Mouse (Mus musculus): Measurements from ENCODE around the gene Asmt. TPM values are rescaled to one million over a fixed set of nuclear protein-coding genes. Genes with fewer than 3 reads are reported as not detected.

Gene Asmt
- not detected for total RNA-seq (2022)

- no peak for DNase-seq (ENCODE audit: low spot score in 2 of 2)
Measured at GRCm38 (mm10) chrX:170672594-170673092, at the start of gene Asmt. Gene Asmt, plus strand, starts transcription at chrX:170672644.

DNA sequence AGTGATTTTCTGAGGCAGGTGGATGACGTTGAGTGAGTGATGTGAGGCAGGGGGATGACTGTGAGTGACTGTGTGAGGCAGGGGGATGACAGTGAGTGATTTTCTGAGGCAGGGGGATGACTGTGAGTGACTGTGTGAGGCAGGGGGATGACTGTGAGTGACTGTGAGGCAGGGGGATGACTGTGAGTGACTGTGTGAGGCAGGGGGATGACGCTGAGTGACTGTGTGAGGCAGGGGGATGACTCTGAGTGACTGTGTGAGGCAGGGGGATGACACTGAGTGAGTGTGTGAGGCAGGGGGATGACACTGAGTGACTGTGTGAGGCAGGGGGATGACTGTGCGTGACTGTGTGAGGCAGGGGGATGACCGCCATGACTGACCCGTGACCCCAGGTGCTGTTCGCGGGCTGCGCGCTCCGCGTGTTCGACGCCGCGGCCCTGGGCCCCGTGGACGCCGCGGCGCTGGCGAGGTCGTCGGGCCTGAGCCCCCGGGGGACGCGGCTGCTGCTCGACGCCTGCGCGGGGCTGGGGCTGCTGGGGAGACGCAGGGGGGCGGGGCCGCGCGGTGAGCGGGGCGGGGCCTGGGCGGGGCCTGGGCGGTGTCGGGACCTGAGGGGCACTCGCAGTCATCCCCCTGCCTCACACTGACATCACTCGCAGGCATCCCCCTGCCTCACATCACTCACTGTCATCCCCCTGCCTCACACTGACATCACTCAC, 948 bp downstream of the Asmt start:
- no peak for DNase-seq (ENCODE audit: low spot score in 2 of 2)

DNA sequence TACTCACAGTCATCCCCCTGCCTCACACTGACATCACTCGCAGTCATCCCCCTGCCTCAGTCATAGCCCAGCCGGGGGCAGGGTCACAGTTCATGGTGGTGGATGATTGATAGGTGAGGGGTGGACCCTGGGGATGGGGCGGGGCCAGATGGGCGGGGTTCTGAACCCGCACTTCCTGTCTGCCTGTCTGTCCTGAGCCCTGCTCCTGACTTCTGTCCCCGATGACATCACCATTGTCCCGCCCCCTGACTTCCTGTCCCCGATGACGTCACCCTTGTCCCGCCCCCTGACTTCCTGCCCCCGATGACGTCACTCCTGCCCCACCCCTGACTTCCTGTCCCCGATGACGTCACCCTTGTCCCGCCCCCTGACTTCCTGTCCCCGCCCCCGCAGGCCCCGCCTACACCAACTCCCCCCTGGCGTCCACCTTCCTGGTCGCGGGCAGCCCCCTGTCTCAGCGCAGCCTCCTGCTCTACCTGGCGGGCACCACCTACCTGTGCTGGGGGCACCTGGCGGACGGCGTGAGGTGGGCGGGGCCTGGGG, 1.9 kb downstream of the Asmt start:
- DNase-seq (ENCODE audit: low spot score in 2 of 2), result peak in 1 of 2 experiments; percentile 67

DNA sequence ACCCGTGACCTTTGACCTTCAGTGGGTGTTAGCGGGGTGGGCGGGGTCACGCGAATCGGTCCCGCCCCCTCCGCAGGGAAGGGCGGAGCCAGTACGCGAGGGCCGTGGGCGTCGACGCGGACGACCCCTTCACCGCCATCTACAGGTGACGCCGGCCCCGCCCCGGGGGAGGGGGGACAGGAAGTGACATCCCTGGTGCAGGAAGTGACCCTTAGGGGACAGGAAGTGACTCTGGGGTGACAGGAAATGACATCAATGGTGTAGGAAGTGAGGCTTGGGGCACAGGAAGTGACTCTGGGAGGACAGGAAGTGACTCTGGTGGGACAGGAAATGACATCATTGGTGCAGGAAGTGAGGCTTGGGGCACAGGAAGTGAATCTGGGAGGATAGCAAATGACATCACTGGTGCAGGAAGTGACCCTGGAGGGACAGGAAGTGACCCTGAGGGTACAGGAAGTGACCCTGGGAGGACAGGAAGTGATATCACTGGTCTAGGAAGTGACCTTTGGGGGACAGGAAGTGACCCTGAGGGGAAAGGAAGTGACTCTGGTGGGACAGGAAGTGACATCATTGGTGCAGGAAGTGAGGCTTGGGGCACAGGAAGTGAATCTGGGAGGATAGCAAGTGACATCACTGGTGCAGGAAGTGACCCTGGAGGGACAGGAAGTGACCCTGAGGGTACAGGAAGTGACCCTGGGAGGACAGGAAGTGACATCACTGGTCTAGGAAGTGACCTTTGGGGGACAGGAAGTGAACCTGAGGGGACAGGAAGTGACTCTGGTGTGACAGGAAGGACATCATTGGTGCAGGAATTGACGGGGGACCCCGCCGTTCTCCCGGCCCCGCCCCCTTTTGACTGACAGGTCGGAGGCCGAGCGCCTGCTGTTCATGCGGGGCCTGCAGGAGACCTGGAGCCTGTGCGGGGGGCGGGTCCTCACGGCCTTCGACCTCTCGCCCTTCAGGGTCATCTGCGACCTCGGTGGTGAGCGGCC, 2.7 kb downstream of the Asmt start:
- DNase-seq (ENCODE audit: low spot score in 2 of 2), result peak in 1 of 2 experiments; percentile 36

DNA sequence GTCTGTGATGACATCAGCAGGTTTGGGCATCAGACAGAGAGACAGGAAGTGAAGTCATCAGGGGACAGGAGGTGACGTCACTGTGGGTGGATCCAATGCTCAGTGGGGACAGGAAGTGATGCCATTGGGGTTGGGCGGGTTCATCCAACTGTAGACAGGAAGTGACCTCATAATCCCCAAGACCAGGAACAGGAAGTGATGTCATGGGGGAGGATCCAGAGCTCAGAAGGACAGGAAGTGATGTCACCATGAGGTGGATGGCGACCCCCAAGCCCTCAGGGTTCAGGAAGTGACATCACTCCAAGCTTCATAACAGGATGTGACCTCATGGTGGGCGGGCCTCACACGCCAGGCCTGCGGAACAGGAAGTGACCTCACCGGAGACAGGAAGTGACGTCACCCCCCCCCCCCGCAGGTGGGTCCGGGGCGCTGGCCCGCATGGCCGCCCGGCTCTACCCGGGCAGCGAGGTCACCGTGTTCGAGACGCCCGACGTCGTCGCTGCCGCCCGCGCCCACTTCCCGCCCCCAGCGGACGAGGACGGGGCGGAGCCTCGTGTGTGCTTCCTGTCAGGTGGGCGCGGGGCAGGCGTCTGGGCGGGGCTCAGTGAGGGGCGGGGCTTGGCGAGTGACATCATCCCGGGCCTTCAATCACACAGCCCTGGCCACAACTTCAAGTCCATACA, 3.6 kb downstream of the Asmt start:
- no peak for DNase-seq (ENCODE audit: low spot score in 2 of 2)

DNA sequence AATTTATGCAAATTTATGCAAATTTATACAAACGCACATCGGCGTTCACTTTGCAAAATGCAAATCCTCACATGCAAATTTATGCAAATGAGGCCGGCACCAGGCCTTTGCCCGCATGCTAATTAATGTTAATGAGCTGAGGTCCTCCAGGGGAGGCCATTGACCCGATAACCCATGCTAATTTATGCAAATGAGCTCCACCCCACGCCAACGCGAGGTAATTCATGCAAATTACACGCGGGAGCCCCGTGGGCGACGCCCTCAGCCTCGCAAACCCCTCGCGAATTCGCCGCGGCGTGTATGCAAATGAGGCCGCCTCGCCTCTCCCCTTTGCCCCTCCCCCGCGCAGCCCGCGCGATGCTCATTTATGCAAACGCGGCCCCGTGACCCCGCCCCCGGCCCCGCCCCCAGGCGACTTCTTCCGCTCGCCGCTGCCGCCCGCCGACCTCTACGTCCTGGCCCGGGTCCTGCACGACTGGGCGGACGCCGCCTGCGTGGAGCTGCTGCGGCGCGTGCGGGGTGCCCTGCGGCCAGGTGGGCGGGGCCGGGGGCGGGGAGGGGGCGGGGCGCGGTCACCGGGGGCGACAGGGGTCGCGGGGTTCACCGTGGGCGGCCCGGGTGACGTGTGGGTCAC, 4.3 kb downstream of the Asmt start:
- DNase-seq (ENCODE audit: low spot score in 2 of 2), result no peak

GRCm38 (mm10) chrX:170677266-170677665, 4.8 kb downstream of the Asmt start:
- no peak for DNase-seq (ENCODE audit: low spot score in 2 of 2)

DNA sequence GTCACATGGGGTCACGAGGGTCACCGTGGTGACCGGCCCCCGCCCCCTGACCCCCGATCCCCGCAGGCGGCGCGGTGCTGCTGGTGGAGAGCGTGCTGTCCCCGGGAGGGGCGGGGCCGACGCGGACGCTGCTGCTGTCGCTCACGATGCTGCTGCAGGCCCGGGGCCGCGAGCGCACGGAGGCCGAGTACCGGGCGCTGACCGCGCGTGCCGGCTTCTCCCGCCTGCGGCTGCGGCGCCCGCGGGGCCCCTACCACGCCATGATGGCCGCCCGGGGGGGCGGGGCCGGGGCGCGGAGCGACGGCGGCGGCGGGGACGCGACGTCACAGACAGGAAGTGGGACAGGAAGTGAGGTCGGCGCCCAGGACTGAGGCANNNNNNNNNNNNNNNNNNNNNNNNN, 5.2 kb downstream of the Asmt start:
- DNase-seq (ENCODE audit: low spot score in 2 of 2), result no peak
